Mouse (Mus musculus): Measurements from ENCODE around the gene Il2ra. TPM values are rescaled to one million over a fixed set of nuclear protein-coding genes. Genes with fewer than 3 reads are reported as not detected.

The Il2ra gene
- polyA plus RNA-seq, 1 experiment from 2014 or later, result 0.04 TPM

DNA sequence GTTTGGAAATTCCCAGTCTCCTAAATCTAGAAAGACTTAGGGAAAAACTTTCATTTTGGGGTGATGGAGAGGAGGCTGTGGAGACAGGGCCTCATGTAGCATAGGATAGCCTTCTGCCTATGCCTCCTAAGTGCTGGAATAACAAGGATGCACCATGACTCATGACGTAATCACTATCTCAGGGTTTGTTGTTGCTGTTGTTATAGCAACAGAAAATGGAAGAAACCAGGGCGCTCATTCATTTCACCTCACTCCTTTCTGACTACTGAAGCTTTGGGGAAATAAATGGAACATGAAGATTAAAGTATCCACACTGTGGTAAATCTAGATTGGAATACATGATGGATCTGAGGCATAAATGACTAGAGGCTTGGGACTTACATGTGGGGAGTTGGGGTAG, 18.9 kb upstream of the Il2ra start:
- no peak overlapping the region for H3K27ac ChIP-seq
- no peak overlapping the region for H3K4me2 ChIP-seq
- WGBS, result 79% methylated on average over 2 of the region's 2 CpGs
- no peaks in the 10 kb centered on the region for H3K9me3 ChIP-seq
- H3K36me3 ChIP-seq, result no peaks in the 10 kb centered on the region
- H3K9ac ChIP-seq, result no peak overlapping the region
- no peak overlapping the region for H3K4me3 ChIP-seq (replicated peaks)
- H3K4me1 ChIP-seq, result no peaks in the 10 kb centered on the region
- no peaks in the 10 kb centered on the region for H3K27me3 ChIP-seq (replicated peaks)
- ATAC-seq (ENCODE audit: insufficient read depth, low FRiP score, low read depth), result no peak

DNA sequence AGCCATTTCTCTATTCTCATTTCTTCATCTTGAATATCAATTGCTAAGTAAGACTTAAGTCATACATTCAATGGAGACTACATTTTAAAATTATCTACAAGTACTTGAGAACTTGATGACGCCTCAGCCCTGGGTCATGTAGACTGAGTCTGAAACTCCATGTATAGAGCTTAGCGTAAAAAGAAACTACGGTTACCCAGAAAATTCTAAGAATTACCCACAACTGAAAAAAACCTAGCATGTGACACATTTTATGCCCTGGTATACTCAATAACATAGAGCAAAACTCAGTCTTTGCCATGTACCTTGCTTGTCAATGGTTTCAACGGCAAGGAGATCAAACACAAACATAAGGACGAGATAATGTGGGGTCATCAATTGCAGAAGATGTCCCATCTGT, 16.7 kb upstream of the Il2ra start, which contains the start of gene Gm17490:
TSS of gene Gm17490 (minus strand) at position 375 of the 400 bp plus-strand sequence.
- Histone ChIP-seq H3K9me3 (no peaks in the 10 kb centered on the region), H3K36me3 (no peaks in the 10 kb centered on the region), H3K4me1 (no peaks in the 10 kb centered on the region), H3K27me3 (replicated peaks) (no peaks in the 10 kb centered on the region), H3K4me2 (no peak within 1 kb of the TSS), H3K9ac (no peak within 1 kb of the TSS), H3K4me3 (replicated peaks) (no peak within 1 kb of the TSS), H3K27ac (no peak within 1 kb of the TSS)
- WGBS, result 91% methylated on average over 5 of the region's 5 CpGs
- ATAC-seq (ENCODE audit: insufficient read depth, low FRiP score, low read depth), result no peak

DNA sequence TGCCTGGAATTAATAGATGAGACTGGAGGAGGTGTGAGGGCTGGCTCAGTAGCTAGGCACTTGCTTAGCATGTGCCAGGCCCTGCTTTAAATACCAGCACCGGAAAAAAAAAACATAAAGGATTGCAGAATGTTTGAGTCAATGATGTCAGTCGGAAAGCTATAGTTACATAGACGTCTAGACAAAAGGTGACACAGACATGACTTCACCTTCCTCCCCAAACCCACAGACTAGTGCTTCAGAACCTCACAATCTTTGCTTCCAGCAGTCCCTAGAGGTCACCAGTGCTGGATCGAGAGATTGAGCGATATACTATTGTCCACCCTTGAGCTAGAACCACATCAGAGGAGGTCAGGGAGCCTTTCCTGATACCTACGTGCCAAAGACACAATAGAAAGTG, 7.6 kb upstream of the Il2ra start:
- 84% methylated on average over 6 of the region's 6 CpGs for WGBS
- H3K27ac ChIP-seq, result no peak overlapping the region
- no peaks in the 10 kb centered on the region for H3K36me3 ChIP-seq
- no peaks in the 10 kb centered on the region for H3K4me1 ChIP-seq
- H3K9me3 ChIP-seq, result no peaks in the 10 kb centered on the region
- ATAC-seq (ENCODE audit: insufficient read depth, low FRiP score, low read depth), result no peak
- H3K9ac ChIP-seq, result no peak overlapping the region
- no peak overlapping the region for H3K4me2 ChIP-seq
- H3K4me3 ChIP-seq (replicated peaks), result no peak overlapping the region
- no peaks in the 10 kb centered on the region for H3K27me3 ChIP-seq (replicated peaks)

DNA sequence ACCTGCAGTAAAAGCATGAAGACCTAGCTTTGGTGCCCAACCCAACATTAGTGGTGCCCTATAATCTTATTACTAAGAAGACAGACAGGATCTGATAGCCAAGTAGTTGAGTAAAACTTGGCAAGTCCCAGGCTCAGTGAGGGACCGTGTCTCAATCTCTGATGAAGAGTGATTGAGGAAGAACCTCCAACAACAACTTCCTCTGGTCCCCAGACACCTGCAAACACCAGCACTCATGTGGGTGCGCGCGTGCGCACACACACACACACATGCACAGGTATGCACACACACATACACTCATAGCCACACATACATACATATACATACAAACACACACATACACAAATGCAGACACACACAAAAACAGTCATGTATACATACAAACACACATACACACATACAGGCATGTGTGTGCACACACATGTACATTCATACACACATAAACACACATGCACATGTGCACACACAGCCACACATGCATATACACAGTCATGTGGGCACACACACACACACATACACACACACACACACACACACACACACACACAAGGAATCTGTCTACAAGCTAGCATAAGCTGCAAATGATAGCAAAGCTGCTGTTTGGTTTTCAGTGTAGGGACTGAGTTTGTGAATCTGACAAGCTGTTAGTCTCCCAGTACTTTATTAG, 7.0 kb upstream of the Il2ra start:
- 94% methylated on average over 5 of the region's 5 CpGs for WGBS
- H3K4me3 ChIP-seq (replicated peaks), result no peak overlapping the region
- H3K27me3 ChIP-seq (replicated peaks), result no peaks in the 10 kb centered on the region
- no peak overlapping the region for H3K9ac ChIP-seq
- H3K36me3 ChIP-seq, result no peaks in the 10 kb centered on the region
- H3K4me2 ChIP-seq, result no peak overlapping the region
- no peaks in the 10 kb centered on the region for H3K4me1 ChIP-seq
- no peaks in the 10 kb centered on the region for H3K9me3 ChIP-seq
- no peak overlapping the region for H3K27ac ChIP-seq
- no peak for ATAC-seq (ENCODE audit: insufficient read depth, low FRiP score, low read depth)

DNA sequence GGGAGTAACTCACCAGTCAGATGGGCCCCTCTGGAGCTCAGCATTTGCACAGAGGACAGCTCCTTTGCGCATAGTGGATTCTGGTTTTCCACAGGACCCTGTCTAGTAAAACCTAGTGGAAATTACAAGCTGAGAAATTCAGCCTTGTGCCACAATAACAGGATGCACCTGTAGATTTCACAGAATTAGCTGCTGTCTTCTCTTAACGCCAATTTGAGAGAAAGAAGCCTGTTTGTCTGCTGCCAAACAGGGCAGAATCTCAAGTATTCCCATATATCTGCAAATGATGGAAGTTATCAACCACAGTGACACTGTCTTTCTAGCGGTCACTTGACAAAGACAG, 6.5 kb upstream of the Il2ra start:
- no peak for ATAC-seq (ENCODE audit: insufficient read depth, low FRiP score, low read depth)
- no peak overlapping the region for H3K27ac ChIP-seq
- no peaks in the 10 kb centered on the region for H3K27me3 ChIP-seq (replicated peaks)
- WGBS, result 75% methylated on average over 3 of the region's 3 CpGs
- H3K36me3 ChIP-seq, result no peaks in the 10 kb centered on the region
- no peaks in the 10 kb centered on the region for H3K4me1 ChIP-seq
- no peak overlapping the region for H3K9ac ChIP-seq
- H3K4me2 ChIP-seq, result no peak overlapping the region
- no peaks in the 10 kb centered on the region for H3K9me3 ChIP-seq
- H3K4me3 ChIP-seq (replicated peaks), result no peak overlapping the region

DNA sequence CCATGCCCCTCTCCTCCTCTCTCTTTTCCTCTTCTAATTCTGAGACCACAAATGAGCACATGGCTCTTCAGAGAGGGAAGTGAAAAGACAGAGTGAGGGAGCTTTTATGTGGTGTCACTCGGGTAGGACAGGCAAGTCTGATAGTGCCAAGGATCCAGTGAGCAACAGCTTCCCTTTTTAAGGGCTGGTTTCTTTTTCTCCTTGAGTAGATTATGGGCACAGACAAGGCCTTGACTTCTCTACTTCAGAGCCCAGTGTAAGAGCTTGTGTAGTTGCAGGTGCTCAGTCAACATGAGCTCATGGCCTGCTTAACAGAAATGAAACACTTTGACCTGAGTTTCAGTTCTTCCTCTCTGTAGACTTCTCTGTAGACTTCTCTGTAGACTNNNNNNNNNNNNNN, 5.5 kb upstream of the Il2ra start:
- Histone ChIP-seq H3K9ac (no peak overlapping the region), H3K9me3 (no peaks in the 10 kb centered on the region), H3K27ac (no peak overlapping the region), H3K4me1 (no peaks in the 10 kb centered on the region), H3K4me3 (replicated peaks) (no peak overlapping the region), H3K36me3 (no peaks in the 10 kb centered on the region), H3K27me3 (replicated peaks) (no peaks in the 10 kb centered on the region), H3K4me2 (no peak overlapping the region)
- no peak for ATAC-seq (ENCODE audit: insufficient read depth, low FRiP score, low read depth)
- 73% methylated on average over 1 of the region's 1 CpGs for WGBS

DNA sequence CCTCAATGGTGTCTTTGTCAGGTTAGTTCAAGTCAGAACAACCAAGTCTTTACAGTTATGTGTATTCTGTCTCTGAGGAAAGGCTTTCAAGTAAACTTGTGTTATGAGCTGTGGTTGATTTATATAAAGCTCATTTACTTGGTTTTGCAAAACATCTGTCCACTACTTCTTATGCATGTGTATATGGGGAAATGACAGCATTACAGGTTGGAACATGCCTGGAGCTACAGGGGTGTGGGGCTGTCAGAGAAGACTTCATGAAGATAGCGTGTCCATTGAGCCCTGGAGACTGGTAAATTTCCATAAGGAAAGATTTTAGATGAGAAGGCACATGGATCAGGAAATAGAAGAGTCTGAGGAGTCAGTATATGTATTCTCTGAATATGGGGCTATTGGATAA, 1.4 kb downstream of the Il2ra start:
- WGBS, result 79% methylated on average over 1 of the region's 1 CpGs
- no peak for ATAC-seq (ENCODE audit: insufficient read depth, low FRiP score, low read depth)
- H3K9me3 ChIP-seq, result no peaks in the 10 kb centered on the region
- H3K9ac ChIP-seq, result no peak overlapping the region
- H3K36me3 ChIP-seq, result no peaks in the 10 kb centered on the region
- H3K4me1 ChIP-seq, result no peaks in the 10 kb centered on the region
- no peak overlapping the region for H3K4me3 ChIP-seq (replicated peaks)
- H3K27ac ChIP-seq, result no peak overlapping the region
- no peaks in the 10 kb centered on the region for H3K27me3 ChIP-seq (replicated peaks)
- H3K4me2 ChIP-seq, result no peak overlapping the region

DNA sequence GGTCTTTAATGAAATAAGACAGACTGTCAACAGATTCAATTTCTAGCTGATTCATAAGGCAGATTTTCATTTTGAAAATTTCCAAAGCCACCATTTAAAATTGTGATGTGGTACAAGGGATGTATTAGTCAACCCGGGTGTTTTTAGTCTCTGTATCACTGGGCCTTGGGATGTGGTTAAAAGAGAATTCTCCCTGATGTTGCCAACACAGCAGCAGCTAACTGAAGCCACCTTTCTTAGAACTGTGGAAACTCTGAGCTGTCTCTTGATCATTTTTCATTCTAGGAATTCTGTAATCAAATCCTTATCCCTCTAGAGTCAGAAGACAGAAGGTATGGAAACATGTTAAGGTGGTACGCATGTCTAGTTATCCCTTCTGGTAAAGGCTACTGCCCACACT, 2.7 kb downstream of the Il2ra start:
- Histone ChIP-seq H3K4me1 (no peaks in the 10 kb centered on the region), H3K27ac (no peak overlapping the region), H3K9me3 (no peaks in the 10 kb centered on the region), H3K27me3 (replicated peaks) (no peaks in the 10 kb centered on the region), H3K36me3 (no peaks in the 10 kb centered on the region), H3K4me2 (no peak overlapping the region), H3K9ac (no peak overlapping the region), H3K4me3 (replicated peaks) (no peak overlapping the region)
- 90% methylated on average over 2 of the region's 2 CpGs for WGBS
- no peak for ATAC-seq (ENCODE audit: insufficient read depth, low FRiP score, low read depth)

DNA sequence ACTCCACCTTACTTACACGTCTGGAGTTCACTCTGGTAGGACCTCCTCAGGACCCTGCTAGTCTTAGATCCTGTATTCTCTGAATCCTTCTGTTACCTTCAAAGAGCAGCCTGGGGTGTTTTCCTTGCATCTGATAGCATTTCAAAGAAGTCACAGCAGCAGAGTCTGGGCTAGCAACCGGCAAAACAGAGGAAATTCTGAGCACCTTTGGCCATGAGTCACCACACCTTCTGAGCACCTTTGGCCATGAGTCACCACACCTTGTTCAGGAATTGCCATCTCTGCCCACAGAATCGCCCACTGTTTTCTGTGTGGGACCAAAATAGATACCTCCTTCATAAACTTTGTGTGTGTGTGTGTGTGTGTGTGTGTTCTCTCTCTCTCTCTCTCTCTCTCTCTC, 8.9 kb downstream of the Il2ra start:
- H3K4me1 ChIP-seq, result no peaks in the 10 kb centered on the region
- H3K9ac ChIP-seq, result no peak overlapping the region
- no peak for ATAC-seq (ENCODE audit: insufficient read depth, low FRiP score, low read depth)
- WGBS, result 42% methylated on average over 3 of the region's 3 CpGs
- no peaks in the 10 kb centered on the region for H3K9me3 ChIP-seq
- H3K27ac ChIP-seq, result no peak overlapping the region
- no peaks in the 10 kb centered on the region for H3K36me3 ChIP-seq
- no peaks in the 10 kb centered on the region for H3K27me3 ChIP-seq (replicated peaks)
- H3K4me2 ChIP-seq, result no peak overlapping the region
- no peak overlapping the region for H3K4me3 ChIP-seq (replicated peaks)

DNA sequence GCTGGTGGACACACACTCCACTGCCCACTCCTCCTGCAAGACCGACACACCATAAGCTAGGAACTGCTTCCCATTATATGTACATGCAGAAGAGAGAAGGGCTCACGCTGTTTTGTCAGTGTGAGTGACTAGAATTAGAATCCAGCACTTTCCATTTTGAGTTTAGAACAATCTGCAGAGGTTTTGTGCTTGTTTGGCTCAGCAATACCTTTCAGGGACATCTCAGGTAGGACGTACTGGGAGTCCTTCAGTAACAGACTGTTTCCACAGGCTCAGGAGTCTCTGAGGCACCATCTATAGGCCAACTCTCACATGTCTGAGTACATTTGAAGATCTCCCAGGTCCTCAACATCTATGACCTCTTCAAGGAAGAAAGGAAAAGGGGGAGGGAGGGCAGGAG, 9.6 kb downstream of the Il2ra start:
- Histone ChIP-seq H3K9ac (no peak overlapping the region), H3K4me2 (no peak overlapping the region), H3K36me3 (no peaks in the 10 kb centered on the region), H3K9me3 (no peaks in the 10 kb centered on the region), H3K27me3 (replicated peaks) (no peaks in the 10 kb centered on the region), H3K27ac (no peak overlapping the region), H3K4me1 (no peaks in the 10 kb centered on the region), H3K4me3 (replicated peaks) (no peak overlapping the region)
- ATAC-seq (ENCODE audit: insufficient read depth, low FRiP score, low read depth), result no peak
- WGBS, result 88% methylated on average over 3 of the region's 3 CpGs

DNA sequence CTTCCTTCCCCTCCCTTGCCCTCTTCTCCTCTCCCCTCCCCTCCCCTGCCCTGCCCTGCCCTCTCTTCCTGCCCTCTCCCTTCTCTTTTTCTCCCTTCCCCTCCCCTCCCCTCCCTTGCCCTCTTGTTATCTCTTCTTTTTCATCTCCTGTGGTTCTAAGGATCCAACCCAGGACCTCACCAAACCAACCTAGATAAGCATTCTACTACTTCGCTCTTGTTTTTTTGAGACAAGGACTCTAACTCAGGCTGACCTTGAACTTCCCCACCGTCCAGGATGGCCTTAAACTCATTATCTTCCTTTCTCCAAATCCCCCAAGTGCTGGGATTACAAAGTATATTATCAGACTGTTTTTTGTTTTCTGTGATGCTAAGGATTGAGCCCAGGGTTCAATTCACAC, 10.2 kb downstream of the Il2ra start:
- no peak overlapping the region for H3K4me3 ChIP-seq (replicated peaks)
- 75% methylated on average over 2 of the region's 2 CpGs for WGBS
- no peaks in the 10 kb centered on the region for H3K4me1 ChIP-seq
- H3K9me3 ChIP-seq, result no peaks in the 10 kb centered on the region
- no peak overlapping the region for H3K9ac ChIP-seq
- H3K36me3 ChIP-seq, result no peaks in the 10 kb centered on the region
- no peak overlapping the region for H3K27ac ChIP-seq
- no peak overlapping the region for H3K4me2 ChIP-seq
- no peak for ATAC-seq (ENCODE audit: insufficient read depth, low FRiP score, low read depth)
- H3K27me3 ChIP-seq (replicated peaks), result no peaks in the 10 kb centered on the region

DNA sequence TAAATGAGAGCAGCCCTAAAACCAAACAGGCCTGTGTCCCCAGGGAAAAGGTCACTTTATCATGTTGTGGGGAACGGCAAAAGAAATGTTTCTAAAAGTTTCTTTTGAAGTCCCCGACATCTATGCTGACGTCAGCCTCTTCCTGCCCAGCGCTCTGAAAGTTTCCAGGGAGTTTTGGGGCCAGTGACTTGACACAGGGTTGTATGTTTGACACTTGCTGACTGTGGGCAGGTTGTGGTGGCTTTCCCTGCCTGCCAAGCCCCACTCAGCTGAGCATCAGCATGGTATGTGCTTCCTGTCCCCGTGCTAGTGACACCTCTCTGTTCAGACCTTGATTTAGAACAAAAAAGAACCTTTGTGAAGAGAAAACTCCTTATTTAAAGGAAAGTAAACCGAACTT, 10.7 kb downstream of the Il2ra start:
- 36% methylated on average over 6 of the region's 6 CpGs for WGBS
- Histone ChIP-seq H3K9ac (no peak overlapping the region), H3K27ac (no peak overlapping the region), H3K4me1 (no peaks in the 10 kb centered on the region), H3K9me3 (no peaks in the 10 kb centered on the region), H3K4me2 (no peak overlapping the region), H3K4me3 (replicated peaks) (no peak overlapping the region), H3K36me3 (no peaks in the 10 kb centered on the region), H3K27me3 (replicated peaks) (no peaks in the 10 kb centered on the region)
- no peak for ATAC-seq (ENCODE audit: insufficient read depth, low FRiP score, low read depth)

DNA sequence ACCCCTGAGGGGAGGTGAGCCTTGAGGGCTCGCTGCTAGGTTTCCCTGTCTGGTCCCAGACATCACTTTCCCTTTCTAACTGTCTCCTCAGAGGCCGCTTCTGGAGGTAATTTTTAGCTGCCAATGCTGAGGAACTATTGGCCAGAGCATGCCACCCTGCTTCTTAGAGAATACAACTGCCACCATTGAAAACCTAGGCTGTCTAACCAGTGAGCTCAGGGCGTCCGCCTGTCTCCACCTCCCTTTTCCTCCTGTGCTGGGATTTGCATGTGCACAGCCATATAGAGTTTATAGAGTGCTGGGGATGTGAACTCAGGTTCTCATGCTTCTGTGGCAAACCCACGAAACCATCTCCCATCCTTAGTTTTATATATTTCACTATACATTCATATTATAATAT, 11.2 kb downstream of the Il2ra start:
- WGBS, result 71% methylated on average over 5 of the region's 5 CpGs
- no peaks in the 10 kb centered on the region for H3K4me1 ChIP-seq

More for the DNA sequence above, 11.2 kb downstream of the Il2ra start:
- Histone ChIP-seq H3K9me3 (no peaks in the 10 kb centered on the region), H3K9ac (no peak overlapping the region), H3K4me2 (no peak overlapping the region), H3K27me3 (replicated peaks) (no peaks in the 10 kb centered on the region), H3K4me3 (replicated peaks) (no peak overlapping the region), H3K36me3 (no peaks in the 10 kb centered on the region), H3K27ac (no peak overlapping the region)
- no peak for ATAC-seq (ENCODE audit: insufficient read depth, low FRiP score, low read depth)
